Comparison of ENCODE assay signal across 8 mouse cellular contexts in genomic region chr8:4275275-4276110, GRCm38 (mm10). TPM values are rescaled to one million over a fixed set of nuclear protein-coding genes. Genes with fewer than 3 reads are reported as not detected.
DNase-seq lines count a peak whose midpoint lies in the region; ATAC-seq lines count a peak whose summit lies in the region.

TSS of gene Timm44 (minus strand) at chr8:4275913.

- peaks cover 5% of the 10 kb centered on the region for H3K4me1 ChIP-seq in hindbrain, embryonic 14.5 days (replicated peaks; ENCODE audit: control insufficient read depth, insufficient read depth, low read length)

- WGBS in hindbrain, embryonic 14.5 days = 1% methylated on average over 39 of the region's 39 CpGs

- peak; percentile 98 for DNase-seq in R1 (ENCODE audit: low read depth, low spot score)
- DNase-seq in cerebellum, postnatal 25 days = peak; percentile 98
- peak; percentile 91 to 94 for DNase-seq in frontal cortex, postnatal 25 days (ENCODE audit: low spot score in 2 of 2)
- DNase-seq in hindbrain, embryonic 14.5 days (ENCODE audit: low spot score) = peak; percentile 99
- DNase-seq in layer of hippocampus, postnatal 36 days = peak; percentile 95 to 97
- DNase-seq in lung, postnatal 36 days = peak; percentile 98
- peak; percentile 98 for DNase-seq in retina, postnatal 1 day
- DNase-seq in urinary bladder, adult 18-20 months (ENCODE audit: low spot score in 2 of 2) = peak; percentile 90 to 92

- ATAC-seq in hindbrain, embryonic 14.5 days (ENCODE audit: low FRiP score) = peak; percentile 98

- peak within 1 kb of the TSS; percentile 81 for H3K27ac ChIP-seq in hindbrain, embryonic 14.5 days

- peaks cover 29% of the 10 kb centered on the region; the same call in 1 of the 2 replicates for H3K36me3 ChIP-seq in hindbrain, embryonic 14.5 days (replicated peaks; ENCODE audit: control insufficient read depth, insufficient read depth)

- H3K4me2 ChIP-seq in hindbrain, embryonic 14.5 days (replicated peaks) = peak within 1 kb of the TSS; percentile 68

- H3K27me3 ChIP-seq in hindbrain, embryonic 14.5 days (ENCODE audit: control insufficient read depth, insufficient read depth, low read length) = no peaks in the 10 kb centered on the region

- peak within 1 kb of the TSS; percentile 77 for H3K4me3 ChIP-seq in hindbrain, embryonic 14.5 days (replicated peaks; ENCODE audit: low read length)

- peak within 1 kb of the TSS; percentile 77 for H3K9ac ChIP-seq in hindbrain, embryonic 14.5 days

- H3K9me3 ChIP-seq in hindbrain, embryonic 14.5 days (ENCODE audit: control insufficient read depth, low read length) = no peaks in the 10 kb centered on the region

RNA-seq across cellular contexts. Expression of gene Timm44, which starts in this region (rescaled TPM):
- 49.1 and 51.8 TPM in 2 replicates for polyA plus RNA-seq in hindbrain, embryonic 14.5 days (2014; fragmentation: Nextera tagmentation; extraction: Ambion mirVana)
- 10 to 100 TPM; 62.6 to 72.6 TPM for total RNA-seq in layer of hippocampus, postnatal 36 days (2021)

Comparison
In these comparisons a context has a peak if more than half of its experiments do, and no peak if none do; other contexts are left out.
1. Peak in every context shown above with its lines: DNase-seq, ATAC-seq, H3K4me3 ChIP-seq and H3K27ac ChIP-seq.